Mouse (Mus musculus) T-cell, adult 66 days (primary cell): ENCODE data around the gene Mfsd4a. TPM values are rescaled to one million over a fixed set of nuclear protein-coding genes. Genes with fewer than 3 reads are reported as not detected.

Experiments
- total RNA-seq, 2 experiments: library from RNA; stranded (reverse); gene quantifications; 3 replicates in 1 of 2; 4 replicates in 1 of 2; pipeline ENCODE4 v1.2.4; 2023

The Mfsd4a gene
- total RNA-seq, result not detected

GRCm38 (mm10) chr1:132067261-132068255, at the start of gene Mfsd4a:
Mfsd4a (minus strand) TSS chr1:132068062.

GRCm38 (mm10) chr1:132007282-132007815, 60.5 kb downstream of the Mfsd4a start, which contains the start of gene Elk4:
Elk4 (plus strand) TSS chr1:132007607.

Other genes starting within 250 kb of the Mfsd4a start
- 10 to 100 TPM; 30.3 to 34.7 TPM for gene Slc41a1, start 240.6 kb downstream of the Mfsd4a start, total RNA-seq
- gene Rab29, start 200.8 kb downstream of the Mfsd4a start, total RNA-seq, result 10 to 100 TPM; 14.0 to 20.3 TPM
- gene Nucks1, start 157.5 kb downstream of the Mfsd4a start, total RNA-seq, result 10 to 100 TPM; 78.5 to 79.8 TPM
- gene Slc45a3, start 105.1 kb downstream of the Mfsd4a start, total RNA-seq, result 1 to 10 TPM; 2.1 to 3.5 TPM
- gene Elk4, start 60.5 kb downstream of the Mfsd4a start, total RNA-seq, result 100 to 1,000 TPM; 305 to 328 TPM
- gene Cdk18, start 71.6 kb upstream of the Mfsd4a start, total RNA-seq, result not detected
- gene Lemd1, start 123.4 kb upstream of the Mfsd4a start, total RNA-seq, result not detected
- gene AC124108.1, start 123.4 kb upstream of the Mfsd4a start, total RNA-seq, result not detected
- gene Gm10188, start 161.7 kb upstream of the Mfsd4a start, total RNA-seq, result not detected
- gene Klhdc8a, start 230.6 kb upstream of the Mfsd4a start, total RNA-seq, result not detected
- gene Nuak2, start 248.1 kb upstream of the Mfsd4a start, total RNA-seq, result 10 to 100 TPM in 1 of 2 experiments, 1 to 10 TPM in 1; 9.9 to 13.9 TPM